Mouse (Mus musculus) stomach, postnatal 0 days (tissue): ENCODE results near the gene Clba1.

Experiments used
- CTCF ChIP-seq: IDR thresholded peaks from 2 replicates; pipeline ENCODE4 v1.5.1; 2016; ENCODE audit warnings: antibody characterized with exemption, low read depth, mild to moderate bottlenecking, moderate library complexity
- EP300 ChIP-seq: optimal IDR thresholded peaks from 2 replicates; pipeline ENCODE3; 2016; ENCODE audit warnings: antibody characterized with exemption

GRCm38 (mm10) chr12:112833527-112833926 is 24.8 kb downstream of the Clba1 start:
- TF ChIP-seq CTCF: no peak
- no peak for TF ChIP-seq EP300
